Mouse (Mus musculus) intestine, embryonic 16.5 days (tissue): ENCODE measurements around the gene Pnpla5. TPM values are rescaled to one million over a fixed set of nuclear protein-coding genes. Genes with fewer than 3 reads are reported as not detected.
A peak's percentile ranks its signal among the peaks of the same experiment; 100 is the strongest.
"Not testable (repeated sequence)": the region's sequence is repeated elsewhere in the genome, so short reads cannot be mapped to it uniquely, and the experiment has no call there.

Experiments used
- ATAC-seq: fragments of 200-750 bp; cut with Nextera tagmentation; 2 replicates; pipeline ENCODE4 v1.8.0; 2017; ENCODE audit warnings: moderate TSS enrichment, moderate library complexity
- H3K27ac ChIP-seq: fragments of 300-500 bp; sonication (generic); 2 replicates; pipeline ENCODE4 v1.5.1; 2014; ENCODE audit warnings: mild to moderate bottlenecking, low read length
- H3K27me3 ChIP-seq: fragments of 300-500 bp; sonication (generic); replicated peaks from 2 replicates; pipeline ENCODE4 v1.6.1; 2014; ENCODE audit warnings: low read length, control low read depth, mixed read lengths; ENCODE audit not compliant: control insufficient read depth, insufficient read depth
- H3K36me3 ChIP-seq: fragments of 300-500 bp; sonication (generic); 2 replicates; pipeline ENCODE4 v1.6.1; 2014; ENCODE audit warnings: low read length, control low read depth; ENCODE audit not compliant: control insufficient read depth, insufficient read depth
- H3K4me1 ChIP-seq: fragments of 300-500 bp; sonication (generic); 2 replicates; pipeline ENCODE4 v1.6.1; 2014; ENCODE audit warnings: low read length, control low read depth, mixed read lengths; ENCODE audit not compliant: control insufficient read depth, insufficient read depth
- H3K4me2 ChIP-seq: fragments of 300-500 bp; sonication (generic); 2 replicates; pipeline ENCODE4 v1.6.1; 2014; ENCODE audit warnings: low read depth, low read length, control low read depth
- H3K4me3 ChIP-seq: fragments of 300-500 bp; sonication (generic); 2 replicates; pipeline ENCODE4 v1.5.1; 2014; ENCODE audit warnings: mild to moderate bottlenecking, low read length
- H3K9ac ChIP-seq: fragments of 300-500 bp; sonication (generic); 2 replicates; pipeline ENCODE4 v1.6.1; 2014; ENCODE audit warnings: low read depth, low read length
- H3K9me3 ChIP-seq: fragments of 300-500 bp; sonication (generic); 2 replicates; pipeline ENCODE4 v1.6.1; 2016; ENCODE audit warnings: low read length, control low read depth; ENCODE audit not compliant: control insufficient read depth
- WGBS: fragments of 180-500 bp; shearing (Covaris S2); extraction: QIAGEN DNeasy Blood & Tissue Kit; methylation state at CpG from one replicate; pipeline ENCODE4 v1.1.7; 2014; 5-methylcytosine and 5-hydroxymethylcytosine counted together
- polyA plus RNA-seq: library from polyadenylated mRNA; unstranded; fragments of >200 nt; fragmentation: Nextera tagmentation; extraction: Ambion mirVana; gene quantifications from 2 replicates; pipeline ENCODE4 v1.2.1, GENCODE M21; 2015

Pnpla5 gene
- polyA plus RNA-seq, 1 experiment from 2014 or later = not detected

DNA sequence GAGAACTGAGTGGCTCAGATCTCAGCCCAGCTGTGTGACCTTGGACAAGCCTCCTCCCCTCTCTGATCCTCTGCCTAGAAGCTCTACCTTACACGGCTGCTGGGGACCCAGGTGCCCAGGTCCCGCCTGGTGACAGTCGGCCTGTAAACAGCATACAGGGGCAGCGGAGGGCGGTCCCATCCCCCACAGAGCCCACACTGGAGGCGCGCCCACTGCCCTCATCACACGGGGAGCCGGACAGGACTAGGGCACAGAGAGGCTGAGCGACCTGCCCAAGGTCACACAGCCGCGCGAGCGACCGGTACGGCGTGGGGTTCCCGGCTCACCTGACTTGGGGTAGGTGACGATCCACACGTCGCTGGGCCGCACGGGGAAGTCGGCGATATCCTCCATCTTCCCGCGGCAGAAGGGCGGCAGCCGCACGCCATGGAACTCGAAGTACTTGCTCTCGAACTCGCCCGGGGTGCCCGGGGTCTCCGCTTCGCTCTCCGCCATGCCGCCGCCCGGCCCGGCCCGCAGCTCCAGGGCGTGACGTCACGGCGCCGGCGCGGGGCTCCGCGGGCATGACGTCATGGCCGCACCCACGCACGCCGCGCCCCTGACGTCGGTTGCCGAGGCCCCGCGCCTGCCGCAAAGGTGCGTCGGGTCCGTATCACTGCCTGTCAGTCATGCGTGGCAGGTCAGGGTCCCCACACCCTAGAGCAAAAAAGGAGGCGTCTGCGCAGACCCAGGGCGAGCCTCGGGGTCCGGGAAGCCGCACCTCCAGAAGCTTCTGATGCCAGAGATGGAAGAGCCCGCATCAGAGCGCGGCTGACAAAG is 17.7 kb downstream of the Pnpla5 start, which contains the start of gene Sult4a1:
Sult4a1 (minus strand) TSS at position 650 of the 819 bp plus-strand sequence.
- H3K36me3 ChIP-seq = no peaks in the 10 kb centered on the region
- no peaks in the 10 kb centered on the region for H3K4me1 ChIP-seq
- H3K9me3 ChIP-seq = no peaks in the 10 kb centered on the region
- peak within 1 kb of the TSS; percentile 59 for H3K4me3 ChIP-seq
- 1% methylated on average over 77 of the region's 77 CpGs for WGBS
- peaks cover 22% of the 10 kb centered on the region for H3K27me3 ChIP-seq
- peak within 1 kb of the TSS; percentile 91 for H3K4me2 ChIP-seq
- H3K9ac ChIP-seq = peak within 1 kb of the TSS; percentile 51
- H3K27ac ChIP-seq = no peak within 1 kb of the TSS
- ATAC-seq = no peak

DNA sequence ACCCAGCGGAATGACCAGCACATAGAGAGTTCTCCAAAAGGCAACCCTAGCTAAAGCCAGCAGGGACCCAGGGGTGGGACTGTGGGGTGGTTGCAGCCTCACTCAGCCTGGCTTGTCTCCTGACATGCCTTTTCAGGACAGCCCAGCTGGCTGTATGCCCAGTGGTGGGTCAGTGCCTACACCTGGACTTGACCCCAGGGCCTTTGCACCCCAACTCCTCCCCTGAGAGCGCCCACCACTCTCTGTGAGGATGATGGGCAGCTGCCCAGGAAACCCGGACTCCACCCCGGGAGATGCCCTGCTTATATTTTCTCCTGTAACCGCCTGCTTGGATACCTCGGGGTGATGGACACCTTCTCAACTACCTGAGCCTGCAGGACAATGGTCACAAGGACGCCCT is 18.3 kb downstream of the Pnpla5 start:
- no peak for ATAC-seq
- Histone ChIP-seq H3K9ac (no peak overlapping the region), H3K4me2 (no peak overlapping the region), H3K27me3 (peaks cover 22% of the 10 kb centered on the region), H3K9me3 (no peaks in the 10 kb centered on the region), H3K4me3 (peak overlapping the region; percentile 59; the same call in 1 of the 2 replicates), H3K27ac (no peak overlapping the region), H3K36me3 (no peaks in the 10 kb centered on the region), H3K4me1 (no peaks in the 10 kb centered on the region)
- 71% methylated on average over 7 of the region's 7 CpGs for WGBS

DNA sequence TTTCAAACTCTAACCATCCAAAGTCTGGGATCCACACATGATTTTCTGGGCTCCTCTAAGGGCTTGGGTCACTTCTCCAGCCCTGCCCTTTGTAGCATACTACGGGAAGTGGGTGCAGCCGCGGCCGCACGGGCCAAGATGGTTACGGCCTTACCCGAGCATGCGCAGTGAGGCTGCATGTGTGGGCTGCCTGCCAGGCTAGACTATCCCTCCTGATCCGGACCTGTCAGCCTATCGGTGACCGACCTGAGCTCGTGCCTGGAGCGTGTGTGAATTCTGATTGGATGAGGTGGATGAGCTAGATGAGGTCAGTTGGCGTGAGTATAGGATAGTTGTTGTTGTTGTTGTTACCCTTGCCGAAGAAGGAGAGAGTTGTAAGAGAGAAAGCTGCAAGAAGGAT is 25.4 kb downstream of the Pnpla5 start:
- not testable (repeated sequence) for H3K27me3 ChIP-seq, H3K4me1 ChIP-seq, H3K27ac ChIP-seq, ATAC-seq, H3K36me3 ChIP-seq, H3K9me3 ChIP-seq, H3K9ac ChIP-seq, H3K4me2 ChIP-seq, H3K4me3 ChIP-seq
- WGBS = 82% methylated on average over 15 of the region's 15 CpGs

DNA sequence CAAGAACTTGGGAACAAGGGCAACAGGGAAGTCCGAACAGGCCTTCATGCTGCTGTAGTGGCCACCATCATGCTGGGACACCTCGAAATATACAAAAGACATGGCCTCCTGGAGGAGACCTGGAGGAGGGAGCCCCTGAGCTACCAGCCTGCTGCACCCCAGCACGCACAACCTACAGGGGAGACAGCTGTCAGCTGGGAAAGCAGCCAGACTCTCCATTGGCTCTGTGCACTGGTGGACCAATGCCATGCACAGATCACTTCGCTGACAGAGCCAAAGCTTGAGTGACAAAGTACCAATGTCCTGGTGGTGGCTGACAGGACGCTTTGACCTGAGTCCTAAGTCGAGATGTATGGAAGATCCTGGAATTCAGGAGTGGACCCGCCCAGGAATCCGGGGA is 26.9 kb downstream of the Pnpla5 start:
- H3K4me3 ChIP-seq = no peak overlapping the region
- H3K27me3 ChIP-seq = no peaks in the 10 kb centered on the region
- no peak overlapping the region for H3K4me2 ChIP-seq
- no peaks in the 10 kb centered on the region for H3K9me3 ChIP-seq
- ATAC-seq = no peak
- H3K9ac ChIP-seq = no peak overlapping the region
- WGBS = 76% methylated on average over 8 of the region's 8 CpGs
- no peaks in the 10 kb centered on the region for H3K36me3 ChIP-seq
- no peak overlapping the region for H3K27ac ChIP-seq
- H3K4me1 ChIP-seq = no peaks in the 10 kb centered on the region

DNA sequence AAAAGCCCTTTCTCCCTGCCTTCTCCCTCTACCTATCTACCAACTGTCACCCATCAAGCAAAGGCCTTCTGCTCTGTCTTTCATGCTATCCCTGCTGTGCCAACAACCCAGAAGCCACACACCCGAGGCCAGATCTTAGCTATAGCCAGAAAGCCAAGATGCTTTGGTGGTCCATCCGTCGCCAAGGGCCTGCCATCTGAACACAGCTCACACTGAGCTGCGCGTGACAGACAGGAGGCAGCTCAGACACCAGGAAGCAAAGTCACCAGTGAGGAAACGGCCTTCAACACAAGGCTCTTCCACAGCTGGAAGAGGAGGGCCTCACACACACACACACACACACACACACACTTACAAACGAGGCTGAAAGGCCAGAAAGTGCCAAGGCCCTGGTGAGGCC is 28.1 kb downstream of the Pnpla5 start:
- Histone ChIP-seq H3K4me1 (no peaks in the 10 kb centered on the region), H3K36me3 (no peaks in the 10 kb centered on the region), H3K4me3 (no peak overlapping the region), H3K27ac (no peak overlapping the region), H3K4me2 (no peak overlapping the region), H3K27me3 (no peaks in the 10 kb centered on the region), H3K9me3 (no peaks in the 10 kb centered on the region), H3K9ac (no peak overlapping the region)
- 67% methylated on average over 7 of the region's 7 CpGs for WGBS
- no peak for ATAC-seq

DNA sequence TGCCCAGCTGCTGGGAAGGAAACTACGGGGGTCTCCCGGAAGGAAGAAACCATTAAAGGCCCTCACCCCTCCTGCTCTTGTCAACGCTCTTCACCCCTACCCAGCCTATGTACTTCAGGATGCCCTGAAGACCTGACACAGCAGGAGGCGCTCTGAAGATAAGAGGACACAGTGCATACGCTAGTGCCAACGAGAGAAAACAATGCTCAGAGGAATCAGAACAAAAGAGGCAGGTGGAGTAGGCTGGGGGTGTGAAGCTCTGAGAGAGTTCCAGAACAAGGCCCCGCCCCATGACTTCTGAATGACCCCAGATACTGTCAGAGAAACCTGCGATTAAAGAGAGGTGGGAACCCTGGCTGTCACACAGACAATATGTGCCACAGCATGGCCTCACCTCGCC is 36.2 kb downstream of the Pnpla5 start:
- Histone ChIP-seq H3K4me3 (no peak overlapping the region), H3K4me2 (no peak overlapping the region), H3K27me3 (no peaks in the 10 kb centered on the region), H3K36me3 (no peaks in the 10 kb centered on the region), H3K9me3 (no peaks in the 10 kb centered on the region), H3K27ac (no peak overlapping the region), H3K4me1 (no peaks in the 10 kb centered on the region), H3K9ac (no peak overlapping the region)
- no peak for ATAC-seq
- 36% methylated on average over 9 of the region's 9 CpGs for WGBS

DNA sequence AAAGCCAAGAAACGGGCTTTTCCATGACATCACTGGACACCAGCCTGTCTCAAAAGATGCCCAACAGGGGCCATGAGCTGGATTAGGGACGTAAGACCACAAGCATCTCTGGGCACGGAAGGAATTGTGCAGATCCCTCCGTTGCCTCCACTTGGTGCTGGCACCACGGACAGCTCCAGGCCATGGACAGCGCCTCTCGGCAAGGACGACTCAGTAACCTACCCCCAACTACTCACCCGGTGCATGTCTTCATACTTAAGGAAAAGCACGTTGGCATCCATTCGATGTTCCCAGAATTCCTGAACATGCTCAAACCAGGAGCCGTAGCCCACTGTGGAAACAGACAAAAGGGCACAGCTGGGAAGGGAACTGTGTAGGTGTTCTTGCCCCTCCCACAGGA is 36.6 kb downstream of the Pnpla5 start:
- H3K9me3 ChIP-seq = no peaks in the 10 kb centered on the region
- 25% methylated on average over 12 of the region's 12 CpGs for WGBS
- H3K36me3 ChIP-seq = no peaks in the 10 kb centered on the region
- no peak overlapping the region for H3K4me3 ChIP-seq
- H3K27me3 ChIP-seq = no peaks in the 10 kb centered on the region
- H3K4me2 ChIP-seq = no peak overlapping the region
- ATAC-seq = no peak
- H3K4me1 ChIP-seq = no peaks in the 10 kb centered on the region
- no peak overlapping the region for H3K27ac ChIP-seq
- no peak overlapping the region for H3K9ac ChIP-seq

DNA sequence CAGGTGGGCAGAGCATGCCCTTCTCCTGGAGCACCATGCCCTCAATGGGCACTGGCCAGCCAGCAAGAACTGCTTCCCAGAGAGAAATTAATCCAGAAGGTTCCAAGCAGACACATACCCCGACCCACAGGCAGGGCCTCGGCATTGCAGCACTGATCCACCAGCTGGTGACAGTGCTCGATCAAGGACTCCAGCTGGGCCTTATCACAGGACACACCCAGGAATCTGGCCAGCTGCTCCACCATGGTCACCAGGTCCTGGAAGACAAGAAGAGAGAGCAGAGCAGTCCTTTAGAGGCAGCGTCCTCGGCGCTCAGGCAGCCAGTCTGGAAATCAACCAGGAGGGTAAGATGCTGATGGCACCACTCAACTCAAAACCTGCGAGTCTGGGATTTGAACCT is 42.9 kb downstream of the Pnpla5 start:
- H3K4me2 ChIP-seq = no peak overlapping the region
- WGBS = 53% methylated on average over 7 of the region's 7 CpGs

DNA sequence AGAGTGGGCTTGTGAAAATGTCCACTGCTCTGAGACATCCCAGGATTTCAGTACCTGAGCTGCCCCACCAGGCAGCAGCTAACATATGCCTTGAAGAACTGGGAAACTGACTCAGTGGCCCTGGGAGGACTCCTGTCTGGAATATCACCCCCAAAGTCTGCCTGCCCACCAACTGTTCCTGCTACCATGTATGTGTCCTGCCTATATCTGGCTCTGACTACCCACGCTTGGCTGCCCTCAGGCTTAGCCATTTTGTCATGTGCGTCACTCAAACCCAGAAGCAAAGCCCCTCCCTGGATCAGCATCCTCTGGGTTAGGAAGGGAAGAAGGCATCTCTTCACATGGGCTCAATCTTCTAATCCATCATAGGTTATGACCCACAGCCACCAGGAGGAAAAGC is 43.5 kb downstream of the Pnpla5 start:
- Histone ChIP-seq H3K36me3 (no peaks in the 10 kb centered on the region), H3K4me1 (0 out of 2 replicates have a peak, but pooled peaks cover under 1% of the 10 kb centered on the region), H3K9me3 (no peaks in the 10 kb centered on the region), H3K27me3 (peaks cover 3% of the 10 kb centered on the region), H3K4me3 (no peak overlapping the region), H3K4me2 (no peak overlapping the region), H3K9ac (no peak overlapping the region), H3K27ac (no peak overlapping the region)
- no peak for ATAC-seq
- WGBS = 90% methylated on average over 2 of the region's 2 CpGs

More for the DNA sequence above, 42.9 kb downstream of the Pnpla5 start:
- Histone ChIP-seq H3K9ac (no peak overlapping the region), H3K36me3 (no peaks in the 10 kb centered on the region), H3K27ac (no peak overlapping the region), H3K4me3 (no peak overlapping the region), H3K4me1 (no peaks in the 10 kb centered on the region), H3K9me3 (no peaks in the 10 kb centered on the region), H3K27me3 (peaks cover 3% of the 10 kb centered on the region; the same call in 1 of the 2 replicates)
- ATAC-seq = no peak
